25 mouse cellular contexts compared by ENCODE assay signal in genomic region chr13:38534731-38535130, GRCm38 (mm10). TPM values are rescaled to one million over a fixed set of nuclear protein-coding genes. Genes with fewer than 3 reads are reported as not detected.
DNase-seq lines count a peak whose midpoint lies in the region; ATAC-seq and TF ChIP-seq lines count a peak whose summit lies in the region.
"Had no signal": no experiment of that assay in that cellular context is flagged by ENCODE, and none has a peak within 500 bp of the region (broad histone marks: within the 10 kb centered on the region; RNA-seq: fewer than 3 reads in every experiment).

No protein-coding gene starts in this region.

- H3K27me3 ChIP-seq in heart, embryonic 10.5 days (ENCODE audit: insufficient read depth, poor library complexity, severe bottlenecking) = no peaks in the 10 kb centered on the region; the same call in 1 of the 2 replicates
- H3K27me3 ChIP-seq in liver, postnatal 0 days (ENCODE audit: insufficient read depth, low read length) = no peaks in the 10 kb centered on the region
- peaks cover 5% of the 10 kb centered on the region; the same call in 1 of the 2 replicates for H3K27me3 ChIP-seq in liver, embryonic 11.5 days (replicated peaks; ENCODE audit: control insufficient read depth, insufficient read depth, low read length)
- no peaks in the 10 kb centered on the region for H3K27me3 ChIP-seq in lung, postnatal 0 days (replicated peaks; ENCODE audit: insufficient read depth, low read length)
- H3K27me3 ChIP-seq: CH12.LX; embryonic facial prominence, embryonic 12.5 days; forebrain, embryonic 13.5 days; Patski had no signal

- ATAC-seq in liver, postnatal 0 days = 0 out of 2 replicates have a peak, but pooled peaks have one; percentile 29
- no peak for ATAC-seq in liver, embryonic 11.5 days (replicated peaks; ENCODE audit: low FRiP score)
- peak; percentile 56 for ATAC-seq in lung, postnatal 0 days
- ATAC-seq: activated CD4-positive, CD25-positive, alpha-beta regulatory T cell, adult 4 months; CD4-positive, CD25-positive, alpha-beta regulatory T cell, adult 4 months; forebrain, embryonic 13.5 days; Patski had no signal

- peaks cover 9% of the 10 kb centered on the region; the same call in 1 of the 2 replicates for H3K4me1 ChIP-seq in heart, embryonic 10.5 days
- peaks cover 5% of the 10 kb centered on the region; the same call in 1 of the 2 replicates for H3K4me1 ChIP-seq in liver, postnatal 0 days (ENCODE audit: insufficient read depth)
- no peaks in the 10 kb centered on the region for H3K4me1 ChIP-seq in liver, embryonic 11.5 days (replicated peaks; ENCODE audit: control insufficient read depth, insufficient read depth, low read length)
- peaks cover 9% of the 10 kb centered on the region; the same call in 1 of the 2 replicates for H3K4me1 ChIP-seq in lung, postnatal 0 days (ENCODE audit: insufficient read depth, low read depth, low read length)
- H3K4me1 ChIP-seq: forebrain, embryonic 13.5 days had no signal

- H3K36me3 ChIP-seq in heart, embryonic 10.5 days = no peaks in the 10 kb centered on the region
- H3K36me3 ChIP-seq in liver, postnatal 0 days (replicated peaks; ENCODE audit: insufficient read depth, low read length) = no peaks in the 10 kb centered on the region
- no peaks in the 10 kb centered on the region for H3K36me3 ChIP-seq in liver, embryonic 11.5 days (ENCODE audit: control insufficient read depth, insufficient read depth, low read length)
- no peaks in the 10 kb centered on the region for H3K36me3 ChIP-seq in lung, postnatal 0 days (ENCODE audit: insufficient read depth, low read length)
- H3K36me3 ChIP-seq: embryonic facial prominence, embryonic 10.5 days; embryonic facial prominence, embryonic 12.5 days; G1E had no signal

- WGBS in heart, embryonic 10.5 days = 74% methylated on average over 6 of the region's 6 CpGs
- 48% methylated on average over 6 of the region's 6 CpGs for WGBS in liver, postnatal 0 days (ENCODE audit: insufficient replicate concordance)
- WGBS in liver, embryonic 11.5 days = 62% methylated on average over 6 of the region's 6 CpGs
- 37% methylated on average over 6 of the region's 6 CpGs for WGBS in lung, postnatal 0 days

- no peak overlapping the region for H3K4me2 ChIP-seq in liver, postnatal 0 days (ENCODE audit: low read depth, low read length)
- no peak overlapping the region for H3K4me2 ChIP-seq in liver, embryonic 11.5 days
- H3K4me2 ChIP-seq in lung, postnatal 0 days (replicated peaks; ENCODE audit: low read depth, low read length) = no peak overlapping the region
- H3K4me2 ChIP-seq: embryonic facial prominence, embryonic 12.5 days; forebrain, embryonic 13.5 days had no signal

- no peaks in the 10 kb centered on the region for H3K9me3 ChIP-seq in heart, embryonic 10.5 days
- no peaks in the 10 kb centered on the region for H3K9me3 ChIP-seq in liver, postnatal 0 days (ENCODE audit: low read length)
- H3K9me3 ChIP-seq in liver, embryonic 11.5 days (ENCODE audit: control insufficient read depth, low read length) = no peaks in the 10 kb centered on the region
- H3K9me3 ChIP-seq in lung, postnatal 0 days (ENCODE audit: low read length) = no peaks in the 10 kb centered on the region
- H3K9me3 ChIP-seq: embryonic facial prominence, embryonic 10.5 days; embryonic facial prominence, embryonic 12.5 days; forebrain, embryonic 13.5 days; G1E had no signal

- TF ChIP-seq EP300 in liver, postnatal 0 days (IDR thresholded peaks at IDR 0.05; ENCODE audit: low read depth) = no peak
- TF ChIP-seq EP300 in lung, postnatal 0 days (IDR thresholded peaks at IDR 0.05) = peak; percentile 71

- no peak overlapping the region for H3K27ac ChIP-seq in heart, embryonic 10.5 days
- H3K27ac ChIP-seq in liver, postnatal 0 days (ENCODE audit: low read depth) = no peak overlapping the region
- H3K27ac ChIP-seq in liver, embryonic 11.5 days (ENCODE audit: low read depth, low read length) = no peak overlapping the region
- H3K27ac ChIP-seq in lung, postnatal 0 days (ENCODE audit: low read length) = no peak overlapping the region
- H3K27ac ChIP-seq: embryonic facial prominence, embryonic 10.5 days; embryonic facial prominence, embryonic 12.5 days; forebrain, embryonic 13.5 days had no signal

- intact Hi-C loops in heart, postnatal 36 days (cut with DNase I) = no loop called here
- intact Hi-C loops in heart, postnatal 25 days (cut with DNase I) = no loop called here

- DNase-seq in heart, adult 11 months = peak; percentile 84
- no peak for DNase-seq in heart, postnatal 36 days
- peak; percentile 4 for DNase-seq in heart, embryonic 10.5 days (ENCODE audit: low spot score)
- DNase-seq in heart, postnatal 25 days (ENCODE audit: low spot score) = no peak
- DNase-seq in liver, postnatal 0 days = no peak
- DNase-seq in liver, embryonic 11.5 days (ENCODE audit: low spot score) = no peak
- peak; percentile 54 for DNase-seq in lung, postnatal 0 days (ENCODE audit: low spot score)
- DNase-seq in lung, postnatal 10 days = no peak
- DNase-seq: adrenal gland, adult 8-10 months; adrenal gland, postnatal 14 days; adrenal gland, postnatal 36 days; B cell, adult 2 months; cerebellum, adult 11-12 months; cerebellum, adult 2 months; cerebellum, adult 9-10 months; cerebellum, postnatal 10 days; cerebellum, postnatal 25 days had no signal

- TF ChIP-seq CTCF in liver, postnatal 0 days (IDR thresholded peaks at IDR 0.05; ENCODE audit: low read depth) = no peak
- TF ChIP-seq CTCF in lung, postnatal 0 days (IDR thresholded peaks at IDR 0.05) = no peak

- no peak overlapping the region for H3K9ac ChIP-seq in liver, postnatal 0 days (replicated peaks)
- no peak overlapping the region for H3K9ac ChIP-seq in liver, embryonic 11.5 days (ENCODE audit: low read depth, low read length)
- no peak overlapping the region for H3K9ac ChIP-seq in lung, postnatal 0 days (replicated peaks; ENCODE audit: low read depth)
- H3K9ac ChIP-seq: embryonic facial prominence, embryonic 12.5 days; forebrain, embryonic 13.5 days had no signal

- H3K4me3 ChIP-seq in heart, embryonic 10.5 days = no peak overlapping the region
- H3K4me3 ChIP-seq in liver, postnatal 0 days (ENCODE audit: low read depth, low read length) = no peak overlapping the region
- no peak overlapping the region for H3K4me3 ChIP-seq in liver, embryonic 11.5 days (ENCODE audit: low read depth, low read length)
- H3K4me3 ChIP-seq in lung, postnatal 0 days (ENCODE audit: low read depth, low read length) = no peak overlapping the region
- H3K4me3 ChIP-seq: embryonic facial prominence, embryonic 10.5 days; embryonic facial prominence, embryonic 12.5 days; forebrain, embryonic 13.5 days had no signal

RNA-seq across cellular contexts. Expression of gene Txndc5, which starts 6.1 kb away (rescaled TPM):
- total RNA-seq in heart, postnatal 36 days (2021) = 10 to 100 TPM; 33.0 to 35.0 TPM
- 242 and 256 TPM in 2 replicates for polyA plus RNA-seq in heart, embryonic 10.5 days (2016; fragmentation: Nextera tagmentation; extraction: Ambion mirVana)
- 10 to 100 TPM; 32.3 to 37.4 TPM for total RNA-seq in heart, postnatal 25 days (2021)
- 80.6 and 87.0 TPM in 2 replicates for polyA plus RNA-seq in liver, postnatal 0 days (2015; fragmentation: Nextera tagmentation; extraction: Ambion mirVana)
- 158 and 171 TPM in 2 replicates for polyA plus RNA-seq in liver, embryonic 11.5 days (2014; fragmentation: Nextera tagmentation; extraction: Ambion mirVana)
- 145 and 151 TPM in 2 replicates for polyA plus RNA-seq in lung, postnatal 0 days (2015; fragmentation: Nextera tagmentation; extraction: Ambion mirVana)

Comparison
In these comparisons a context has a peak if more than half of its experiments do, and no peak if none do; other contexts are left out.
1. DNase-seq: peak in heart, adult 11 months (single experiment), heart, embryonic 10.5 days (single experiment) and lung, postnatal 0 days (single experiment); none in heart, postnatal 36 days (0 of 2), heart, postnatal 25 days (single experiment), liver, postnatal 0 days (single experiment), liver, embryonic 11.5 days (single experiment) and lung, postnatal 10 days (single experiment).